Mouse (Mus musculus) cortical plate, adult 2 months (tissue): ENCODE results near the gene Slc18a2.

Experiments
- CTCF ChIP-seq: fragments of 200-500 bp; IDR thresholded peaks from 2 replicates; pipeline ENCODE4 v1.5.1; 2011; ENCODE audit warnings: mild to moderate bottlenecking, control low read depth, low read length; ENCODE audit not compliant: insufficient read depth; ENCODE audit errors: extremely low read depth
- POLR2A ChIP-seq: fragments of 200-500 bp; IDR thresholded peaks from 2 replicates; pipeline ENCODE4 v1.6.1; 2011; ENCODE audit warnings: mild to moderate bottlenecking, low read length, control low read depth; ENCODE audit not compliant: insufficient read depth; ENCODE audit errors: extremely low read depth

GRCm38 (mm10) chr19:59282001-59282400 lies 21.3 kb downstream of the Slc18a2 start:
- TF ChIP-seq CTCF (no peak), POLR2A (no peak)
